Mouse (Mus musculus): ENCODE measurements around the gene Cyth3. TPM values are rescaled to one million over a fixed set of nuclear protein-coding genes. Genes with fewer than 3 reads are reported as not detected.

The Cyth3 gene
- polyA plus RNA-seq, 1 experiment from 2014 or later = 64.9 TPM

GRCm38 (mm10) chr5:143712011-143712800 lies 90.0 kb downstream of the Cyth3 start:
- Histone ChIP-seq H3K36me3 (ENCODE audit: control insufficient read depth, insufficient read depth, low read length) (peaks cover 93% of the 10 kb centered on the region), H3K4me3 (ENCODE audit: low read length) (no peak overlapping the region), H3K9ac (ENCODE audit: low read depth, low read length) (no peak overlapping the region), H3K27me3 (ENCODE audit: control insufficient read depth, insufficient read depth, low read length) (no peaks in the 10 kb centered on the region), H3K4me1 (ENCODE audit: control insufficient read depth, insufficient read depth, low read length) (no peaks in the 10 kb centered on the region), H3K27ac (ENCODE audit: low read depth, low read length) (no peak overlapping the region), H3K4me2 (replicated peaks; ENCODE audit: low read depth, low read length) (no peak overlapping the region), H3K9me3 (ENCODE audit: control insufficient read depth, low read length) (no peaks in the 10 kb centered on the region)
- 85% methylated on average over 14 of the region's 14 CpGs for WGBS
- no peak for ATAC-seq (ENCODE audit: low FRiP score, low TSS enrichment)

- H3K9me3 ChIP-seq (ENCODE audit: control insufficient read depth, low read length) = no peaks in the 10 kb centered on the region
- no peak overlapping the region for H3K9ac ChIP-seq (ENCODE audit: low read depth, low read length)
- WGBS = 96% methylated on average over 7 of the region's 7 CpGs
- no peaks in the 10 kb centered on the region for H3K4me1 ChIP-seq (ENCODE audit: control insufficient read depth, insufficient read depth, low read length)
- no peak overlapping the region for H3K4me2 ChIP-seq (replicated peaks; ENCODE audit: low read depth, low read length)
- H3K27ac ChIP-seq (ENCODE audit: low read depth, low read length) = no peak overlapping the region
- no peak for ATAC-seq (ENCODE audit: low FRiP score, low TSS enrichment)
- H3K27me3 ChIP-seq (ENCODE audit: control insufficient read depth, insufficient read depth, low read length) = no peaks in the 10 kb centered on the region
- H3K4me3 ChIP-seq (ENCODE audit: low read length) = no peak overlapping the region
- peaks cover 98% of the 10 kb centered on the region for H3K36me3 ChIP-seq (ENCODE audit: control insufficient read depth, insufficient read depth, low read length)
These were observed 99.7 kb downstream of the Cyth3 start for GRCm38 (mm10) chr5:143721962-143722361.

GRCm38 (mm10) chr5:143730915-143731314 lies 108.7 kb downstream of the Cyth3 start:
- H3K27ac ChIP-seq (ENCODE audit: low read depth, low read length) = no peak overlapping the region
- peak overlapping the region; percentile 97 for H3K9ac ChIP-seq (ENCODE audit: low read depth, low read length)

GRCm38 (mm10) chr5:143731483-143732112 lies 109.4 kb downstream of the Cyth3 start:
- ATAC-seq (ENCODE audit: low FRiP score, low TSS enrichment) = peak; percentile 50
- Histone ChIP-seq H3K4me1 (ENCODE audit: control insufficient read depth, insufficient read depth, low read length) (peaks cover 10% of the 10 kb centered on the region), H3K36me3 (ENCODE audit: control insufficient read depth, insufficient read depth, low read length) (peaks cover 12% of the 10 kb centered on the region), H3K27ac (ENCODE audit: low read depth, low read length) (peak overlapping the region; percentile 73), H3K9ac (ENCODE audit: low read depth, low read length) (peak overlapping the region; percentile 97), H3K4me2 (replicated peaks; ENCODE audit: low read depth, low read length) (peak overlapping the region; percentile 81), H3K4me3 (ENCODE audit: low read length) (peak overlapping the region; percentile 91), H3K9me3 (ENCODE audit: control insufficient read depth, low read length) (no peaks in the 10 kb centered on the region), H3K27me3 (ENCODE audit: control insufficient read depth, insufficient read depth, low read length) (no peaks in the 10 kb centered on the region)
- 1% methylated on average over 14 of the region's 82 CpGs for WGBS

More at GRCm38 (mm10) chr5:143730915-143731314, 108.7 kb downstream of the Cyth3 start:
- Histone ChIP-seq H3K36me3 (ENCODE audit: control insufficient read depth, insufficient read depth, low read length) (peaks cover 19% of the 10 kb centered on the region), H3K9me3 (ENCODE audit: control insufficient read depth, low read length) (no peaks in the 10 kb centered on the region), H3K4me2 (replicated peaks; ENCODE audit: low read depth, low read length) (peak overlapping the region; percentile 81), H3K4me1 (ENCODE audit: control insufficient read depth, insufficient read depth, low read length) (peaks cover 10% of the 10 kb centered on the region), H3K4me3 (ENCODE audit: low read length) (peak overlapping the region; percentile 91), H3K27me3 (ENCODE audit: control insufficient read depth, insufficient read depth, low read length) (no peaks in the 10 kb centered on the region)
- no peak for ATAC-seq (ENCODE audit: low FRiP score, low TSS enrichment)
- 9% methylated on average over 6 of the region's 6 CpGs for whole genome bisulfite sequencing

GRCm38 (mm10) chr5:143732180-143732891 lies 110.1 kb downstream of the Cyth3 start, which contains the start of gene Usp42:
Gene Usp42, minus strand, starts transcription at chr5:143732280.
- Histone ChIP-seq H3K4me1 (ENCODE audit: control insufficient read depth, insufficient read depth, low read length) (peaks cover 10% of the 10 kb centered on the region), H3K27me3 (ENCODE audit: control insufficient read depth, insufficient read depth, low read length) (no peaks in the 10 kb centered on the region), H3K9ac (ENCODE audit: low read depth, low read length) (peak within 1 kb of the TSS; percentile 97), H3K4me3 (ENCODE audit: low read length) (peak within 1 kb of the TSS; percentile 91), H3K36me3 (ENCODE audit: control insufficient read depth, insufficient read depth, low read length) (peaks cover 5% of the 10 kb centered on the region), H3K9me3 (ENCODE audit: control insufficient read depth, low read length) (no peaks in the 10 kb centered on the region), H3K27ac (ENCODE audit: low read depth, low read length) (peak within 1 kb of the TSS; percentile 79), H3K4me2 (replicated peaks; ENCODE audit: low read depth, low read length) (peak within 1 kb of the TSS; percentile 81)
- peak; percentile 98 for ATAC-seq (ENCODE audit: low FRiP score, low TSS enrichment)
- WGBS = under 1% methylated on average over 66 of the region's 82 CpGs

GRCm38 (mm10) chr5:143749630-143750208 lies 127.5 kb downstream of the Cyth3 start:
- Histone ChIP-seq H3K4me2 (replicated peaks; ENCODE audit: low read depth, low read length) (no peak overlapping the region), H3K4me1 (ENCODE audit: control insufficient read depth, insufficient read depth, low read length) (no peaks in the 10 kb centered on the region), H3K9me3 (ENCODE audit: control insufficient read depth, low read length) (no peaks in the 10 kb centered on the region), H3K9ac (ENCODE audit: low read depth, low read length) (no peak overlapping the region), H3K4me3 (ENCODE audit: low read length) (no peak overlapping the region), H3K27me3 (ENCODE audit: control insufficient read depth, insufficient read depth, low read length) (no peaks in the 10 kb centered on the region), H3K36me3 (ENCODE audit: control insufficient read depth, insufficient read depth, low read length) (no peaks in the 10 kb centered on the region), H3K27ac (ENCODE audit: low read depth, low read length) (no peak overlapping the region)
- no peak for ATAC-seq (ENCODE audit: low FRiP score, low TSS enrichment)
- 48% methylated on average over 2 of the region's 2 CpGs for WGBS

- WGBS = 93% methylated on average over 9 of the region's 9 CpGs
- H3K9ac ChIP-seq (ENCODE audit: low read depth, low read length) = no peak overlapping the region
- no peaks in the 10 kb centered on the region for H3K36me3 ChIP-seq (ENCODE audit: control insufficient read depth, insufficient read depth, low read length)
- H3K27me3 ChIP-seq (ENCODE audit: control insufficient read depth, insufficient read depth, low read length) = no peaks in the 10 kb centered on the region
- peaks cover 6% of the 10 kb centered on the region; the same call in 1 of the 2 replicates for H3K4me1 ChIP-seq (ENCODE audit: control insufficient read depth, insufficient read depth, low read length)
- no peak overlapping the region for H3K4me2 ChIP-seq (replicated peaks; ENCODE audit: low read depth, low read length)
- no peaks in the 10 kb centered on the region for H3K9me3 ChIP-seq (ENCODE audit: control insufficient read depth, low read length)
- no peak overlapping the region for H3K27ac ChIP-seq (ENCODE audit: low read depth, low read length)
- H3K4me3 ChIP-seq (ENCODE audit: low read length) = no peak overlapping the region
- no peak for ATAC-seq (ENCODE audit: low FRiP score, low TSS enrichment)
These were observed 133.4 kb downstream of the Cyth3 start for GRCm38 (mm10) chr5:143755529-143756141.

GRCm38 (mm10) chr5:143757755-143758443 lies 135.7 kb downstream of the Cyth3 start:
- peaks cover 6% of the 10 kb centered on the region; the same call in 1 of the 2 replicates for H3K4me1 ChIP-seq (ENCODE audit: control insufficient read depth, insufficient read depth, low read length)
- H3K27ac ChIP-seq (ENCODE audit: low read depth, low read length) = no peak overlapping the region
- peak overlapping the region; percentile 60 for H3K9ac ChIP-seq (ENCODE audit: low read depth, low read length)
- WGBS = 22% methylated on average over 28 of the region's 28 CpGs
- H3K9me3 ChIP-seq (ENCODE audit: control insufficient read depth, low read length) = no peaks in the 10 kb centered on the region
- peak overlapping the region; percentile 54 for H3K4me3 ChIP-seq (ENCODE audit: low read length)
- ATAC-seq (ENCODE audit: low FRiP score, low TSS enrichment) = peak; percentile 97
- H3K4me2 ChIP-seq (replicated peaks; ENCODE audit: low read depth, low read length) = peak overlapping the region; percentile 67
- H3K36me3 ChIP-seq (ENCODE audit: control insufficient read depth, insufficient read depth, low read length) = no peaks in the 10 kb centered on the region
- H3K27me3 ChIP-seq (ENCODE audit: control insufficient read depth, insufficient read depth, low read length) = no peaks in the 10 kb centered on the region
